Comparison of ENCODE assay signal across 8 mouse cellular contexts in genomic region chr2:32450881-32451844, GRCm38 (mm10). TPM values are rescaled to one million over a fixed set of nuclear protein-coding genes. Genes with fewer than 3 reads are reported as not detected.
DNase-seq lines count a peak whose midpoint lies in the region; ATAC-seq lines count a peak whose summit lies in the region.

Slc25a25 (minus strand) TSS chr2:32451445.

- H3K27me3 ChIP-seq in megakaryocyte, embryonic 14.5 days (replicated peaks) = no peaks in the 10 kb centered on the region

- peak; percentile 99 for DNase-seq in ZHBTc4 (ENCODE audit: low read depth, low spot score)
- peak; percentile 95 to 97 for DNase-seq in gastrocnemius, adult 8-10 months (ENCODE audit: low spot score in 2 of 2)
- peak; percentile 96 for DNase-seq in hindlimb bud, embryonic 11.5 days (ENCODE audit: extremely low spot score, low read depth, low spot score)
- peak; percentile 87 to 98 for DNase-seq in left cerebral cortex, adult 8-10 months (ENCODE audit: low spot score in 2 of 2)
- DNase-seq in right cerebral cortex, postnatal 10 days (ENCODE audit: low spot score in 2 of 2) = peak; percentile 99
- DNase-seq in urinary bladder, postnatal 25 days (ENCODE audit: low spot score) = peak; percentile 97

- H3K4me1 ChIP-seq in megakaryocyte, embryonic 14.5 days = peaks cover 72% of the 10 kb centered on the region

- H3K4me3 ChIP-seq in megakaryocyte, embryonic 14.5 days (replicated peaks) = peak within 1 kb of the TSS; percentile 97

- no peaks in the 10 kb centered on the region for H3K9me3 ChIP-seq in megakaryocyte, embryonic 14.5 days

- peak; percentile 80 for ATAC-seq in common myeloid progenitor, adult 5-6 weeks (replicated peaks; ENCODE audit: low read depth, poor library complexity, severe bottlenecking)

- H3K36me3 ChIP-seq in megakaryocyte, embryonic 14.5 days (replicated peaks; ENCODE audit: low read length) = peaks cover 28% of the 10 kb centered on the region

RNA-seq across cellular contexts. Expression of gene Slc25a25, which starts in this region (rescaled TPM):
- 7.9 and 12.7 TPM in 2 replicates for total RNA-seq in common myeloid progenitor, adult 5-6 weeks (2017)
- total RNA-seq in gastrocnemius, adult 8-10 months (2022) = 100 to 1,000 TPM in 1 of 4 experiments, 10 to 100 TPM in 3; 48.5 to 113 (median 60.4) TPM
- 10 to 100 TPM; 56.5 to 66.1 (median 60.9) TPM for total RNA-seq in left cerebral cortex, adult 8-10 months (2022)
- polyA plus RNA-seq in megakaryocyte, embryonic 14.5 days (2012; ENCODE audit: insufficient read depth, low replicate concordance) = 7.3 and 7.9 TPM in 2 replicates

Comparison
In these comparisons a context has a peak if more than half of its experiments do, and no peak if none do; other contexts are left out.
1. Peak in every context shown above with its lines: DNase-seq, ATAC-seq and H3K4me3 ChIP-seq.